Mouse (Mus musculus): ENCODE results near the gene Tcp11. TPM values are rescaled to one million over a fixed set of nuclear protein-coding genes. Genes with fewer than 3 reads are reported as not detected.

Tcp11 gene
- total and polyA plus RNA-seq, 2 experiments from 2014 or later, result 2.9 to 7.2 TPM

DNA sequence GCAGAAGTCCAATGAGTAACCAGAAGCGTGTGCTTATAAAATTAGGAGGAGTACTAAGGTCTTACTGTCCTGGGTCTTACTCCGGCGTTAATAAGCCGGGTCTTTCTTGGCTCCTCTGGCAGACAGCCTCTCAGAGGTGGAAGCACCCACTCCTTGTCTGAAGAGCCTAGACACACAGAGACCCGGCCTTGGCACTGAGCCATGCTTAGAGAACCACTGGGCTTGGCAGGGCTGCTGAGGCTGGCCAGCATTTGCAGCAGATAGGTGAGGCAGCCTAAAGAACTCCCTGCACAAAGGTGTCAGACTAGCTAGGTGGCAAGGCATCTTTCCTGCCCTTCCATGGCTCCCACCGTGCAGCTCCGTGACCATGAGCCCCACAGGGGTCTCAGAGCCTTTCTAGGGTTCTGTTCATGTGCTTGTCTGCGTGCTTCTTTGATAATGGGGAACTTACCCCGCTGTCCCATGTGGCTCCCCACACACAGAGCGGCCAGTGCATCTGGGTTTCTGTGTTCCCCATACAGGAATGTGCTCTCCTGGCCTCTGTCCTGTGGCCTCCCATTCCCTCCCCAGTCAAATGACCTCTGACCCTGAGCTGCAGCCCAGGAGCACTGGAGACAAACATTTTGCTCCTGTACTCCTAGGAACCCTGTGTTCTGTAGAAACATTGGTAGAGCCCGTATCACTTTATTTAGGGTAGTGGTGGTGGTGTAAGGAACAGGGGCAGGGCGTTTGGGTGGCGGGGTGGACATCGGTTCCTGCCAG lies 54.1 kb downstream of the Tcp11 start:
- Histone ChIP-seq H3K27ac (ENCODE audit: low read depth, low read length) (0 out of 2 replicates have a peak overlapping the region, but pooled peaks have one; percentile 2), H3K4me2 (ENCODE audit: low read depth) (no peak overlapping the region), H3K9ac (no peak overlapping the region), H3K9me3 (ENCODE audit: low read length) (no peaks in the 10 kb centered on the region), H3K27me3 (ENCODE audit: insufficient read depth, low read length) (no peaks in the 10 kb centered on the region), H3K4me1 (ENCODE audit: insufficient read depth) (peaks cover 31% of the 10 kb centered on the region), H3K36me3 (ENCODE audit: insufficient read depth) (no peaks in the 10 kb centered on the region), H3K4me3 (ENCODE audit: low read depth, low read length) (no peak overlapping the region)
- 62% methylated on average over 14 of the region's 14 CpGs for WGBS
- no peak for ATAC-seq
- no peak for DNase-seq
- TF ChIP-seq CTCF (IDR thresholded peaks at IDR 0.05; ENCODE audit: low read depth), result no peak

DNA sequence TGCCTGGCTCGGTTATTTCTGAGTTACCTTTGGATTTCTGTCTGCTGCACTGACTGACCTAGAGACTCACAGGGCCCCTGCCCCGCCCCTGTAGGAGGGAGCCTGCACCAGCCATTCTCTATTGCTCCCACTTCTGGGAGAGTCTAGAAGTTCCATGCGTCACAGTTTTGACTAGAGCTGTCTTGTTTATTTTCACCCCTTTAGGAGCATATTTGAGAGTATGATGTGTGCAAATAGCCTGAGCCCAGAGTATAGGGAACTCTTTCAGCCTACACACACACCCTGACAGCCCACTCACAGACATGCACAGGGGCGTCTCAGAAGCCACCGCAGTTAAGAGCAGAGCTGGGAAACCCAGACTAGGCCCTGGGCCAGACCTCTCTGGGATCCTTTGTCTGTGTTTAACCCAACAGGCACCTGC lies 54.9 kb downstream of the Tcp11 start:
- Histone ChIP-seq H3K4me3 (ENCODE audit: low read depth, low read length) (no peak overlapping the region), H3K9me3 (ENCODE audit: low read length) (no peaks in the 10 kb centered on the region), H3K4me2 (ENCODE audit: low read depth) (no peak overlapping the region), H3K27me3 (ENCODE audit: insufficient read depth, low read length) (no peaks in the 10 kb centered on the region), H3K4me1 (ENCODE audit: insufficient read depth) (peaks cover 31% of the 10 kb centered on the region), H3K27ac (ENCODE audit: low read depth, low read length) (0 out of 2 replicates have a peak overlapping the region, but pooled peaks have one; percentile 2), H3K36me3 (ENCODE audit: insufficient read depth) (no peaks in the 10 kb centered on the region), H3K9ac (no peak overlapping the region)
- DNase-seq (no peak), ATAC-seq (peak; percentile 53)
- WGBS, result 30% methylated on average over 5 of the region's 5 CpGs
- TF ChIP-seq CTCF (IDR thresholded peaks at IDR 0.05; ENCODE audit: low read depth), result no peak

DNA sequence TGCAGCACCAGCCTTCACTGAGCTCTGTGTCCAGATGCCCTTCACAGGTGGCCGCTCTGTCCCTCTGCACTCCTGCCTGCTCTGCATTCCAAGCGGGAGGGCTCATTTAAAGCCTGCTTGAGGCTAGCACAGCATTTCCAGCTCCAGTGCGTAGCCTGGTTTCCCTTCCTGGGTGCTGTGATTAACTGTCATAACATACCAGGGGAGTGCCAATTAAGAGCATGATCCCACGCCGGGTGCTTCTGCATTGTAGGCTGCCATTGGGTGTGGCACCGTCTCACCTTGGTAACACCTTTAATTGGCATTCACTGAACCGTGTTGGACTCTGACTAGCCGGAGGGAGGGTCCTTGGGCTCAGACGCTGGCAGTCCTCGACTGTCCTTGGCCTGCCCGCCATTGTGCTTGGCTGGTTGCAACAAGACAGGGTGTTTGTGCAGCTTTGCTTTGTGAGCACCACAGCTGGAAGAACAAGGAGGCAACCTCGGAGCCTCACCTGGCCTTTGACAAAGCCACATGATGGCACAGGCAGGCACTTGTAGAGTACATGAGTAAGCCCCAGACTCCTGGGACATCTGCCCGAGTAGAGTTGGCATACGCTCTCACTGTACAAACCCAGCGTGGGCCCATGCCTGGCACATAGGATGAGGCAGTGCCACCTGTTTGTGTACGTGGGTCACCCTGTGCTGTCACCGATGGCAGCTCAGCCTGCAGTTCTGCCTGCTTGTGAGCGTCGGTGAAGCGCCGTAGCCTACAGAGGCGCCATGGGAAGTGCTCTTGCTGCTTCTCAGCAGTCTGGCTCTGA lies 57.4 kb downstream of the Tcp11 start:
- Histone ChIP-seq H3K4me1 (ENCODE audit: insufficient read depth) (peaks cover 28% of the 10 kb centered on the region), H3K9ac (no peak overlapping the region), H3K9me3 (ENCODE audit: low read length) (no peaks in the 10 kb centered on the region), H3K36me3 (ENCODE audit: insufficient read depth) (no peaks in the 10 kb centered on the region), H3K4me3 (ENCODE audit: low read depth, low read length) (no peak overlapping the region), H3K4me2 (ENCODE audit: low read depth) (no peak overlapping the region), H3K27ac (ENCODE audit: low read depth, low read length) (no peak overlapping the region), H3K27me3 (ENCODE audit: insufficient read depth, low read length) (no peaks in the 10 kb centered on the region)
- no peak for DNase-seq
- peak; percentile 25 for ATAC-seq
- TF ChIP-seq CTCF (IDR thresholded peaks at IDR 0.05; ENCODE audit: low read depth), result no peak
- WGBS, result 57% methylated on average over 22 of the region's 22 CpGs

DNA sequence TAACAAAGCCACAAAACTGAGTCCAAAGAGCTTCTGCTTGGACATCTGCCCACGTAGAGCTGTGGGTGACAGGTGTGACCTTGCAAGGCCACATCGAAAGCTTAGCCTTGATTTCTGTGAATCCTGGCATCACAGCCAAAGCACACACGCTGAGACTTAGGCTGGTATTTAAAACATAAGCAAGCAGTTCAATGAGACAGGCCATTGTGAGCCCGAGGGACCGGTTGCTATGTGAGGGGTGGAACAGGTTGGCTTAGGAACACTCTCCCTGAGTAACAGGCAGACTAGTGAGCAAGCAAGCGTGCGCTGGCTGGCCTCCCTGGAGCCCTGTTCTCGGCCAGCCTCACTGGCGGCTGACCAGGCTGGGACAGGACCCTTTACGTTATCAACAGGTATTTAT lies 58.5 kb downstream of the Tcp11 start:
- Histone ChIP-seq H3K4me3 (ENCODE audit: low read depth, low read length) (no peak overlapping the region), H3K4me2 (ENCODE audit: low read depth) (no peak overlapping the region), H3K27me3 (ENCODE audit: insufficient read depth, low read length) (no peaks in the 10 kb centered on the region), H3K9me3 (ENCODE audit: low read length) (no peaks in the 10 kb centered on the region), H3K9ac (no peak overlapping the region), H3K4me1 (ENCODE audit: insufficient read depth) (peaks cover 26% of the 10 kb centered on the region), H3K36me3 (ENCODE audit: insufficient read depth) (no peaks in the 10 kb centered on the region), H3K27ac (ENCODE audit: low read depth, low read length) (no peak overlapping the region)
- ATAC-seq (no peak), DNase-seq (no peak)
- no peak for TF ChIP-seq CTCF (IDR thresholded peaks at IDR 0.05; ENCODE audit: low read depth)
- WGBS, result 54% methylated on average over 10 of the region's 10 CpGs

DNA sequence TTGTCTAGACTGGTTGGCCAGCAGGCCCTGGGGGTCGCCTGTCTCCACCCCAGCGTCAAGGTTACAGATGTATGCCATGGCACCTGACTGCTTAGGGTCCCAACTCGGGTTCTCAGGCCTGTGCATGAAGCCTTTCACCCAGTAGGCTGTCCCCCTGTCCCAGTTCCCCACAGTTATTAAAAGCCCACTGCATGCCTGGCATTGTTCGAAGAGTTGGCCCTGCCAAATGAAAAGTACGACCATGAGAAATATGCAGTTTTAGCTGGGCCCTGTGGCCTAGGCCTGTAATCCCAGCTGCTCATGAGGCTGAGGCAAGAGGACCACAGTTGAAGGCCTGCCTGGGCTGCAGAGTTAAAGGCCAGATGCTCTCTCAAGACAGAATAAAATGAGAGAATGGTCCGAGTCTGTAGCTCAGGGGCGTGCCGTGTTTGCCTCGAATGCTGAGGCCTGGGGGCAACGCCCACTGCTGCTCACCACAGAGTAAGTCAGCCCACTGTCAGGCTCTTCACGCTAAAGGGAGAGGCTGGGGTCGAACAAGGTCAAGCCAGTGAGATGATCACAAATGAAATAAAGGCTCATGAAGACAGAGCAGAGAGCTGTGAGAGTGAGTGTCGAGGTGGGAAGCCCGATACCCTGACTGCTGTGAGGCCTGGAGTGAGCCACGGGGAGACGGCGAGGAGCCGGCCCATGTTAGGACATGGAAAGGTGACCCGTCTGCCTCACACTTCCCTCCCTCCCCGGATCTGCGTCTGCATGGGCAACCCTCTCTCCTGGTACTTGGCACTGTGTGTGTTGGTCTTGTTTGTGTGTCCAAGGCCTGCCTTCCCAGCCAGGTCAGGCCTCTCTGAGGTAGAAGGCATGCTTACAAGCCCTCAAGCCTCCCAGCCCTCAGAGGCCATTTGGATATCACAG lies 60.4 kb downstream of the Tcp11 start:
- 77% methylated on average over 21 of the region's 21 CpGs for WGBS
- H3K9ac ChIP-seq, result no peak overlapping the region
- peaks cover 13% of the 10 kb centered on the region for H3K4me1 ChIP-seq (ENCODE audit: insufficient read depth)

DNA sequence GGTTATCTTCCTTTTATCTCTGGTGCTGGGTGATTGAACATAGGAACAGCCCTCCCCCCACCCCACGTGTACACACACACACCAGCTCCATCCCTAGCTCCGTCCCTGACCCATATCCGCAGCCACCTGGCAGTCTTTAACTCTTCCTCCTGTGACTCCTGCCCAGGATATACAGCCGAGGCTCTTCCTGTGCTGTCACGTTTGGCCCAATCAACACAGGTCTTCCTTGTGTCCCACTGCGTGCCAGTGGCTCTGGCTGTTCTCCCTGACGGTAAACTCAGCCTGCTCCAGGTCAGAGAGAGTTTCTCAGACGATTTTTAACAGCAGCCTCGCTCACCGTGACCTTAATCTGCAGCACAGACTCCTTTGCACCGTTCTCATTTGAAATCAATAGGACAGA lies 61.7 kb downstream of the Tcp11 start:
- Histone ChIP-seq H3K36me3 (ENCODE audit: insufficient read depth) (no peaks in the 10 kb centered on the region), H3K27ac (ENCODE audit: low read depth, low read length) (no peak overlapping the region), H3K9ac (no peak overlapping the region), H3K9me3 (ENCODE audit: low read length) (no peaks in the 10 kb centered on the region), H3K4me3 (ENCODE audit: low read depth, low read length) (no peak overlapping the region), H3K4me2 (ENCODE audit: low read depth) (no peak overlapping the region), H3K4me1 (ENCODE audit: insufficient read depth) (peaks cover 14% of the 10 kb centered on the region), H3K27me3 (ENCODE audit: insufficient read depth, low read length) (no peaks in the 10 kb centered on the region)
- no peak for TF ChIP-seq CTCF (IDR thresholded peaks at IDR 0.05; ENCODE audit: low read depth)
- no peak for DNase-seq
- 51% methylated on average over 11 of the region's 11 CpGs for WGBS
- ATAC-seq, result no peak

More for the DNA sequence above, 60.4 kb downstream of the Tcp11 start:
- Histone ChIP-seq H3K4me2 (ENCODE audit: low read depth) (no peak overlapping the region), H3K36me3 (ENCODE audit: insufficient read depth) (no peaks in the 10 kb centered on the region), H3K9me3 (ENCODE audit: low read length) (no peaks in the 10 kb centered on the region), H3K27ac (ENCODE audit: low read depth, low read length) (no peak overlapping the region), H3K4me3 (ENCODE audit: low read depth, low read length) (no peak overlapping the region), H3K27me3 (ENCODE audit: insufficient read depth, low read length) (no peaks in the 10 kb centered on the region)
- ATAC-seq (no peak), DNase-seq (no peak)
- no peak for TF ChIP-seq CTCF (IDR thresholded peaks at IDR 0.05; ENCODE audit: low read depth)
